Mouse (Mus musculus) bone marrow macrophage, adult 2 months (primary cell): ENCODE results near the gene Armc6. TPM values are rescaled to one million over a fixed set of nuclear protein-coding genes. Genes with fewer than 3 reads are reported as not detected.
"Not testable (repeated sequence)": the region's sequence is repeated elsewhere in the genome, so short reads cannot be mapped to it uniquely, and the experiment has no call there.

Experiments used
- H3K27ac ChIP-seq: 2 replicates; pipeline ENCODE4 v1.5.1; 2012; ENCODE audit warnings: low read depth, low read length; ENCODE audit not compliant: insufficient read depth
- H3K4me1 ChIP-seq: 2 replicates; pipeline ENCODE4 v1.6.1; 2012; ENCODE audit warnings: low read length; ENCODE audit not compliant: control insufficient read depth, insufficient read depth
- H3K4me3 ChIP-seq: 2 replicates; pipeline ENCODE4 v1.5.1; 2012; ENCODE audit warnings: mild to moderate bottlenecking, low read length, moderate library complexity; ENCODE audit not compliant: insufficient read depth
- CTCF ChIP-seq: IDR thresholded peaks from 2 replicates; pipeline ENCODE4 v1.5.1; 2012; ENCODE audit warnings: low read depth, mild to moderate bottlenecking, low read length, moderate library complexity
- POLR2A ChIP-seq: IDR thresholded peaks from 2 replicates; pipeline ENCODE4 v1.6.1; 2012; ENCODE audit warnings: mild to moderate bottlenecking, low read depth, low read length, borderline replicate concordance
- polyA plus RNA-seq: library from polyadenylated mRNA; stranded (reverse); fragments of >200 nt; gene quantifications from 2 replicates; pipeline ENCODE4 v1.2.4, GENCODE M21; 2012; ENCODE audit not compliant: missing spikeins, insufficient read depth, insufficient read length

Armc6 gene
- polyA plus RNA-seq, 1 experiment, result 5.0 TPM

GRCm38 (mm10) chr8:70230837-70231236 lies 3.4 kb downstream of the Armc6 start:
- no peak overlapping the region for H3K4me3 ChIP-seq
- H3K27ac ChIP-seq, result no peak overlapping the region
- H3K4me1 ChIP-seq, result peaks cover 5% of the 10 kb centered on the region
- TF ChIP-seq CTCF (no peak), POLR2A (no peak)

DNA sequence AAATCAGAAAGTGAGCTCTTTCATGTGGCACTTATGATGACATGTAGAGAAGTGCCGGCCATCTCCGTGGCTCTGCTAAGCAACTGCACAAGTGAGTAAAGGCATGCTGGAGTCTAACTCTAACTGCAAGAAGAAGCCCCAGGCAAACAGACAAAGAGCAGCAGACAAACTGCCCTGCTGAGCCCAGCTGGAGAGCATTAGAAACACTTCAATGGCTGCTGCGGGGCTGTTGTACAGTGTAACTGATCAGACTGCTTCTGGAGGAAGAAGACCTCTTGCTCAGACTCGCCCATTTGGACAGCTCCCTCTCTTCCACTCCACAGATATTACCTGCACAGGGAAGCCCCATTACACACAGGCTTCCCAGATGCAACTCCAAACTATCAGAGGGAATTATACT lies 6.3 kb downstream of the Armc6 start:
- H3K4me1 ChIP-seq, result no peaks in the 10 kb centered on the region
- H3K27ac ChIP-seq, result no peak overlapping the region
- H3K4me3 ChIP-seq, result no peak overlapping the region
- TF ChIP-seq CTCF (no peak), POLR2A (no peak)

GRCm38 (mm10) chr8:70223341-70223740 lies 10.9 kb downstream of the Armc6 start:
- Histone ChIP-seq H3K4me3 (no peak overlapping the region), H3K4me1 (no peaks in the 10 kb centered on the region), H3K27ac (no peak overlapping the region)
- TF ChIP-seq POLR2A, result no peak
- TF ChIP-seq CTCF, result peak; percentile 57

GRCm38 (mm10) chr8:70222041-70222440 lies 12.2 kb downstream of the Armc6 start:
- no peak overlapping the region for H3K4me3 ChIP-seq
- TF ChIP-seq CTCF (no peak), POLR2A (no peak)
- H3K27ac ChIP-seq, result no peak overlapping the region
- no peaks in the 10 kb centered on the region for H3K4me1 ChIP-seq

- Histone ChIP-seq H3K27ac (no peak overlapping the region), H3K4me1 (no peaks in the 10 kb centered on the region), H3K4me3 (no peak overlapping the region)
- TF ChIP-seq POLR2A (no peak), CTCF (no peak)
Measured at GRCm38 (mm10) chr8:70220911-70221310, 13.4 kb downstream of the Armc6 start.

GRCm38 (mm10) chr8:70220236-70220840 lies 13.9 kb downstream of the Armc6 start:
- H3K27ac ChIP-seq, result no peak overlapping the region
- no peaks in the 10 kb centered on the region for H3K4me1 ChIP-seq
- TF ChIP-seq CTCF (no peak), POLR2A (no peak)
- no peak overlapping the region for H3K4me3 ChIP-seq

DNA sequence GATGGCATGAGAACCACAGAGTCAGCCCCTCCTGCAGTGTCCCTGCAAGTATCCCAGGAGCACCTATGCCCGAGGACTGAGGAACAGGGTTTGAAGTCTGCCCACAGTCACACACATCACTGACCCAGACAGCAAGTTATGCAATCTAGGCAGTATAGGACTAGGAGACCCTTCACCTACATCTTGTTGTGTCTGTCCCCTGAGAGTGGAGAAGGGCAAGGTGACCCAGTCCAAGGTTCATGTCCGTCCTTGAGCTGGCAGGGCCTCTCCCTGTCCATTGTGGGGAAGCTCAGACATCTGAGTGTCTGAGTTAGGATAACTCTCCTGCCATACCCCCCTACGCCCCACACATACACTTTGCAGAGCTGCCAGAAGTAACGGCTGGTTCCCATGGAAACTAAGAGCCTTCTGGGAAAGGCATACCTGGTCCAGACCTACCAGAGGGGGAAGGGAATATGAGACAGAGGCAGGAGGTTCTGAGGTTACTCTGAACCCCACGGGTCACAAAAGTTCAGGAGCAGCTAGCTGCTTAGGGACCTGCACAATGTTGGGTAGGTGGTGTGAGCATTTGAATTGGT lies 15.1 kb downstream of the Armc6 start:
- Histone ChIP-seq H3K4me1 (no peaks in the 10 kb centered on the region), H3K27ac (no peak overlapping the region), H3K4me3 (no peak overlapping the region)
- TF ChIP-seq CTCF (no peak), POLR2A (no peak)

DNA sequence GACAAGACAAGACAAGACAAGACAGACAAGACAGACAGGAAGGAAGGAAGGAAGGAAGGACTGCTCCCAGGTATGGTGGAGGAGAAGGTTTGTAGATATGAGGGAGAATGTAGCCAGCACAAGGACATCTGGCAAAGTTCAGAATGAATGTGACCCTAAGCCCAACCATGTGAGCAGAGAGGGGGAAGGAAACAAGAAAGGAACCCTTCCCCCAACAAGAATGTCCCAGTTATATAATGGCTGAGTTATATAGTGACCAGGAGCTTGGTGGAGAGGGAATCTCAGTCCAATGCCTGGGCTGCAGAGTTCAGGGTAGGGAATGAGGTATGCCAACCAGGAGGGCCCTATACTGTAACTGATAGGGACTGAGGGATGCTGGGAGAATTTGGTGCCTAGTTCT lies 16.8 kb downstream of the Armc6 start:
- no peak overlapping the region for H3K27ac ChIP-seq
- H3K4me1 ChIP-seq, result peaks cover 5% of the 10 kb centered on the region

DNA sequence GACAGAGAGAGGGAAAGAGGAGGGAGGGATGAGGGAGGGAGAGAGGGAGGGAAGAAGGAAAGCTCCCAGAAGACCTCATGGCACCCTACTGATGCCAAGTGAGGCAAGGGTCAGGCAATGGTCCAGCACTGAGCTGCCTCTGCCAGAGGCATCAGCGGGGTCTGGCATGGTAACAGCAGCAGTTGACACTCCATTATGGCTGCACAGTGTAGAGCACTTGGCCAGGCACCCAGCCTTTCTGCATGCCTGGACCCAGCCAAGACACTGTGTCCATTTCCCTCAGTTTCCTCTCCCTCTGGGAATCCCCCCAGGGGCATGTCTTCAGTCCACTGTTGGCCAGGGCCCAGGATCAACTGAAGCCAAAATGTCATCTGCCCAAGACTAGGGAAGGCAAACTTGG lies 17.7 kb downstream of the Armc6 start:
- no peak overlapping the region for H3K27ac ChIP-seq
- H3K4me1 ChIP-seq, result peaks cover 5% of the 10 kb centered on the region
- no peak overlapping the region for H3K4me3 ChIP-seq
- no peak for TF ChIP-seq POLR2A

More for the DNA sequence above, 16.8 kb downstream of the Armc6 start:
- TF ChIP-seq CTCF, result no peak
- TF ChIP-seq POLR2A, result no peak
- no peak overlapping the region for H3K4me3 ChIP-seq

- not testable (repeated sequence) for H3K4me3 ChIP-seq, H3K27ac ChIP-seq, H3K4me1 ChIP-seq
Measured at GRCm38 (mm10) chr8:70216161-70216560, 18.1 kb downstream of the Armc6 start.

DNA sequence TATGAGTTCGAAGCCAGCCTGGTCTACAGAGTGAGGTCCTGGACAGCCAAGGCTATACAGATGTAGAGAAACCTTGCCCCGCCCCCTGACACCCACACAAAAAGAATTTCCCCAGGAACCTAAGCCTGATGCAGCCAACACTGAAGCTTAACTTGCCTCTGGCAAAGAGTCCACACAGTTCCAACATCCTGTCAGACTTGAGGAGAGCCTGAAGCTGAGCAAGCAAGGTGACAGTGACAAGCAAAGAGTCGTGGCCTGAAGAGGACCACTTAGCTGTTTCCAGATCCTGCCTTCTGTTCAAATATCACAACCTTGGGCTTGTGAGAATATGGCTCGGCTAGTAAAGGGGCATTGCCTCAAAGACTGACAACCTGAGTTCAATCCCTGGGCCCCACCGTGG lies 19.2 kb downstream of the Armc6 start:
- peaks cover 5% of the 10 kb centered on the region for H3K4me1 ChIP-seq
- no peak overlapping the region for H3K27ac ChIP-seq
- TF ChIP-seq CTCF, result no peak
- no peak for TF ChIP-seq POLR2A
- no peak overlapping the region for H3K4me3 ChIP-seq
